Mouse (Mus musculus) liver, postnatal 0 days (tissue): ENCODE measurements around the gene Fgd1.

Experiments
- CTCF ChIP-seq: sonication (generic); IDR thresholded peaks from 2 replicates; pipeline ENCODE4 v1.5.1; 2016; ENCODE audit warnings: antibody characterized with exemption, low read depth
- EP300 ChIP-seq: IDR thresholded peaks from 2 replicates; pipeline ENCODE4 v1.6.1; 2016; ENCODE audit warnings: antibody characterized with exemption, low read depth, mild to moderate bottlenecking

DNA sequence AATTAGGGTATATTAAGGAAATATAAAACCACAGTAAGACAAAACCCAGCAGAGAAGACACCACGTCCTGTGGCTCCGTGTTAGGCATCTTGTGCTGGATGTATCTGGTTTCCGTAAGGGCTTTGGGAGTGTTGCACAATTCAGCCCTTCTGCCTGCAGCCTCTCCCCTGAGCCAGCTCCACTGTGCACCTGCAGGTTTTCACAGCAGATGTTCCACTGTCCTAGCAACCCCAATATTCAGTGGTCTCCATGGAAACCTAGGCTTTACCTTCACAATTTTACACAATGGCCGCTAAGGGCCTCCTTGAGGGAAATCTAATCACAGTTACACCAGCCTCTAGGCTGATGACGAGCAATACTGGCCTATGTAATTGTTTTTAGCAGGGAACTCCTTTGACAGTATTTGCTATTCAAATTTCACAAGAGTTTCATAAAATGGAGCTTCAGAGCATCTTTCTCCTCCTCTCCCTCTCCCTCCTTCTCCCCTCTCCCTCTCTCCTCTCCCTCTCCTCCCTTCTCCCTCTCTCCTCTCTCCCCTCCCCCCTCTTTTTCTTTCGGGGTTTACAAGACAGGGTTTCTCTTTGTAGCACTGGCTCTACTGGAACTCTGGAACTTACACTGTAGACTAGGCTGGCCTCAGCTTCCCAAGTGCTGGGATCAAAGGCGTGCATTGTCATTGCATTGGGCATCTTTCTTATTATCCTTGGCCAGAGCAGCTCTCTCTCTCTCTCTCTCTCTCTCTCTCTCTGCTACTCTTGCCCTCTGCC, 61.5 kb downstream of the Fgd1 start:
- TF ChIP-seq CTCF (no peak), EP300 (no peak)
